Mouse (Mus musculus) ZHBTc4 (cell line): ENCODE measurements around the gene Brd4.

ENCODE experiments used
- DNase-seq: peaks from one replicate; pipeline ENCODE4 v3.0.0-alpha.2; 2011; ENCODE audit warnings: low read depth, low spot score

The Brd4 gene

GRCm38 (mm10) chr17:32281126-32281525, 3.4 kb downstream of the Brd4 start:
- peak; percentile 84 for DNase-seq

GRCm38 (mm10) chr17:32280575-32280974, 3.9 kb downstream of the Brd4 start:
- no peak for DNase-seq

- no peak for DNase-seq
Measured at GRCm38 (mm10) chr17:32277201-32277600, 7.3 kb downstream of the Brd4 start.

- DNase-seq = no peak
Measured at GRCm38 (mm10) chr17:32275568-32275967, 9.0 kb downstream of the Brd4 start.

GRCm38 (mm10) chr17:32269151-32269550, 15.4 kb downstream of the Brd4 start:
- DNase-seq = no peak

- DNase-seq = no peak
Measured at GRCm38 (mm10) chr17:32268540-32268960, 16.0 kb downstream of the Brd4 start.

- no peak for DNase-seq
Measured at GRCm38 (mm10) chr17:32268096-32268495, 16.4 kb downstream of the Brd4 start.

- no peak for DNase-seq
Measured at GRCm38 (mm10) chr17:32267617-32268016, 16.9 kb downstream of the Brd4 start.

GRCm38 (mm10) chr17:32263672-32264071, 20.9 kb downstream of the Brd4 start:
- no peak for DNase-seq

GRCm38 (mm10) chr17:32262831-32263559, 21.5 kb downstream of the Brd4 start:
- DNase-seq = no peak

- DNase-seq = peak; percentile 26
Measured at GRCm38 (mm10) chr17:32258869-32259268, 25.7 kb downstream of the Brd4 start.

GRCm38 (mm10) chr17:32257944-32258343, 26.6 kb downstream of the Brd4 start:
- DNase-seq = no peak

GRCm38 (mm10) chr17:32257452-32257851, 27.1 kb downstream of the Brd4 start:
- DNase-seq = no peak

GRCm38 (mm10) chr17:32256896-32257295, 27.6 kb downstream of the Brd4 start:
- no peak for DNase-seq

GRCm38 (mm10) chr17:32253261-32253660, 31.3 kb downstream of the Brd4 start:
- DNase-seq = no peak

GRCm38 (mm10) chr17:32251827-32252470, 32.6 kb downstream of the Brd4 start:
- no peak for DNase-seq

- DNase-seq = no peak
Measured at GRCm38 (mm10) chr17:32250066-32250465, 34.5 kb downstream of the Brd4 start.

- no peak for DNase-seq
Measured at GRCm38 (mm10) chr17:32248192-32248591, 36.3 kb downstream of the Brd4 start.

- DNase-seq = no peak
Measured at GRCm38 (mm10) chr17:32247616-32248015, 36.9 kb downstream of the Brd4 start.

GRCm38 (mm10) chr17:32246117-32246516, 38.4 kb downstream of the Brd4 start:
- no peak for DNase-seq

GRCm38 (mm10) chr17:32240881-32241531, 43.5 kb downstream of the Brd4 start:
- DNase-seq = no peak

- DNase-seq = no peak
Measured at GRCm38 (mm10) chr17:32238589-32238988, 45.9 kb downstream of the Brd4 start.
